Mouse (Mus musculus) adrenal gland, postnatal 14 days (tissue): Measurements from ENCODE around the gene Ech1. TPM values are rescaled to one million over a fixed set of nuclear protein-coding genes. Genes with fewer than 3 reads are reported as not detected.

Experiments used
- DNase-seq: peaks from one replicate; pipeline ENCODE4 v3.0.0; 2021; ENCODE audit warnings: mixed read lengths
- total RNA-seq: library from RNA; stranded (reverse); gene quantifications from 2 replicates; pipeline ENCODE4 v1.2.3, GENCODE M21; 2021

The Ech1 gene
- total RNA-seq, 1 experiment from 2014 or later, result 1,138 TPM

- DNase-seq, result no peak
These were observed 22.0 kb upstream of the Ech1 start for GRCm38 (mm10) chr7:28802846-28803588.

DNA sequence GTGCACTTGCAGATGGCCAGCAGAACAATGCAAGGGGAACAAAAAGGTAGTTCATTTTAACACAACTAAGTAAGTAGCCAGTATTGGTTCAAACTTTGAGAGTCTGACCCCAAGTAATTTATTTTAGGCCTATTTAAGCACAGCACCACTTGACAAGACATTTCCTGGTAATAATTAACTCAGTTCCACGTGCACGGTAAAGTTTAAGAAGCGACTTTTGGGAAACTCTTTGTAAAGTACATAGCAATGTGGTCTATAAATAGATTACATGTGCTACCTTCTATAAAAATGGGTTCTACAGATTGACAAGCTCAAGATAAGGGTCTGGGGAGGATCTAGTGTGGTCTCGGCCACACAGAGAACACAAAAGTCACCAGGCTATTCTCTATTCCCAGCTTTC lies 21.3 kb upstream of the Ech1 start:
- no peak for DNase-seq

- DNase-seq, result peak; percentile 45
These were observed 18.1 kb upstream of the Ech1 start for GRCm38 (mm10) chr7:28806869-28807268.

DNA sequence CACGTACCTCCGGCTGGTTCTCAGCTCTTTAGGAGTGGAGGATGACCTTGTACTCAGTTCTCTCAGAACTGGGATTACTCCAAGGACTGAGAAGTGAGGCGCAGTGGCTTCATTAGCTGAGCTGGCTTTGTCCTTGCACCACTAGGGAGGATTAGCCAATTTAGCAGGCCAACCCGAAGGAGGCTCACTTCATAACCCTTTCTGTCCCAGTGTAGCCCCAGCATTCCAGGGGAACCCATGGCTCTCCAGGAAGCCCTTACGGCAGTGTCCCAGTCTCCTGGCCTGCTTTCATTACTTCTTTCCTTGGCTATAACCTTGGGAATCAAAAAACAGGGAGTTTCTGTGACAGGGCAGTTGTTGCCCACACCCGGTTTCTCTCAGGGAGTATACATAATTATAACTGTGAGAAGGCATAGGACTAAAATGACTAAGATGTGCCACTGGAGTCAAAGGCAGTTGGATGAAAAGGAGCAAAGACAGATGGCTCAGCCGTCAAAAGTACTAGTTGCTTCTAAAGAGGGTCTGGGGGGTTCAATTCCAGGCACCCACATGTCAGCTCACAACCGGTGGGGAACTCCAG lies 17.3 kb upstream of the Ech1 start:
- DNase-seq, result peak; percentile 78

DNA sequence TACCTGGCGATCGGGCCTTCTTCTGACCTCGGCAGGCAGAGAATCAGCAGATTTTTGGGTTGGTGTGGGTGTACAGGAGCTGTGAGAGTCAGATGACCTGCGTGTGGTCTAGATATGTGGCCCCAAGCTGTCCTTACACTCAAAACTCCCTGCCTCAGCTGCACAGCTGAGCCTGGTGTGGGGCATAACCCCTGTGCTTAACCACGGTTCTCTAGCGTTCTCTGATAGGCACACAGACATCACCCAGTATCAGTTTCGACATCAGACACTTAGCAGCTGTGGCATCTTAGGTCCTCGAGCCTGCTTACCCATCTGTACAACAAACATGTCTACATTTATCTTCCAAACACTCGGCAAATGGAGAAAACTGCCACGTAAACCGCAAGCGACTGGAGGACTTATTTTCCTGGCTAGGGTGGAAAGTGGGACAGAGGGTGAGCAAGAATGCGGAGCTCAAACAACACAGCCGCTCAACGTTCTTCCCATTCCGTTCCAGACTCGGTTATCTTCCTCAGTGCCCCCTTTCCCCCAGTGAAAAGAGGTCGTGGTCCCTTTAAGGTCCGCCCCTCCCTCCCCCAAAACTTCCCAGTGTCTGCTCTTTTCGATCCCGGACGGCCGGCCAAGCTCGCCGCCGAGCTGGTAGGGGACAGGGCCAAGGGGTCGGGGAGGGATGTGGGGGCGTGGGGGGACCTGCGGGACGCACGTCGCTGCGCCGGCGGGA lies 16.6 kb upstream of the Ech1 start, which contains the start of gene Hnrnpl:
Gene Hnrnpl, plus strand, starts transcription at position 321 of the 721 bp plus-strand sequence.
- peak; percentile 80 for DNase-seq

DNA sequence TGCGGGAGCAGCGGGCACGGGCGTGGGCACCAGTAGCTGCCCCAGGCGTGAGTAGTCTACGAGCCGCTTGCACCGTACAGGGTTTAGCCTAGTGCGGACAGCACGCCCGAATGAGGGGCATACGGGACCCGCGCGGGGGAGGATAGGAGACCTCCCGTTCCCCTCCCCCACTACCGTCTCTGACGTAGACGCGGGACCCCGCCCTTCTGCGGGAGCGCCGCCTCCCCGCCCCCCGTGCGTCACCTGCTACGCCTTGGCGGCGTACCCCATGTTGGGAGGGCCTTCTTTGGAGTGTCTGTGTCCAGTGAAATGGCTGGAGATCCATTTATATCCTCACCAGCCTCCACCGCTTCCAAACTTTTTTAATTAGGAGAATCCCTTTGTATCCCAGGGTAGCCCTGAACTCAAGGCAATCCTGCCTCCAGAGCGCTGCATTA lies 16.0 kb upstream of the Ech1 start:
- peak; percentile 98 for DNase-seq

DNA sequence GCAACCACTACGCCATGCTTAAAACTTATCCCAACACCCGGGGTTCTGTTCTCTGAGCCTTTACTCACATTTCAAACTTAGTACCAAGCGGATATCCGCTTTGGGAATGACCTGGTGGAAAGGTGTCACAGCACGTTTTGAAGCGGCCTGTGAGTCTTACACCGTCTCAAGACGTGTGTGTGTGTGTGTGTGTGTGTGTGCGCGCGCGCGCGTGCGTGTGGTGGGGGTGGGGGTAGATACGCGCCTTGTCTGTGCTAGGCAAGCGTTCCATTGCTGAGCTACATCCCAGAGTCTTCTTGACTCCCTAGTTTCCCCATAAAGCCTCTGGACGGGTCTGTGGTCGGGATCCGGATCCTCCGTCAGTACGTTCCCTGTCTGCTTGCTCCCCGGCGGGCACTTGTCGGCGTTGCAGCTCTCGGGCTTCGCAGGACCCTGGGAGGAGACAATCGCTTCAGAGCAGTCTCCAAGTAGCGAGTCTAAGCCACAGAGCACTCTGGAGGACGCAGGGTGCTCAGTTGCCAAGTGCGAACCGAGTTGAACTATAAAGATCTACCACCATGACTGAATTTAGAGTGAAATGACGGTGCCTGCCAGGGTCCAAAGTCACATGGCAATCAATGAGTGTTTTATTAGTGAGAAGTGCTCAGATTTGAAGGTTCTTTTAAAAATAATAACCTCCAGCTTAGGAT lies 15.5 kb upstream of the Ech1 start:
- peak; percentile 83 for DNase-seq

DNA sequence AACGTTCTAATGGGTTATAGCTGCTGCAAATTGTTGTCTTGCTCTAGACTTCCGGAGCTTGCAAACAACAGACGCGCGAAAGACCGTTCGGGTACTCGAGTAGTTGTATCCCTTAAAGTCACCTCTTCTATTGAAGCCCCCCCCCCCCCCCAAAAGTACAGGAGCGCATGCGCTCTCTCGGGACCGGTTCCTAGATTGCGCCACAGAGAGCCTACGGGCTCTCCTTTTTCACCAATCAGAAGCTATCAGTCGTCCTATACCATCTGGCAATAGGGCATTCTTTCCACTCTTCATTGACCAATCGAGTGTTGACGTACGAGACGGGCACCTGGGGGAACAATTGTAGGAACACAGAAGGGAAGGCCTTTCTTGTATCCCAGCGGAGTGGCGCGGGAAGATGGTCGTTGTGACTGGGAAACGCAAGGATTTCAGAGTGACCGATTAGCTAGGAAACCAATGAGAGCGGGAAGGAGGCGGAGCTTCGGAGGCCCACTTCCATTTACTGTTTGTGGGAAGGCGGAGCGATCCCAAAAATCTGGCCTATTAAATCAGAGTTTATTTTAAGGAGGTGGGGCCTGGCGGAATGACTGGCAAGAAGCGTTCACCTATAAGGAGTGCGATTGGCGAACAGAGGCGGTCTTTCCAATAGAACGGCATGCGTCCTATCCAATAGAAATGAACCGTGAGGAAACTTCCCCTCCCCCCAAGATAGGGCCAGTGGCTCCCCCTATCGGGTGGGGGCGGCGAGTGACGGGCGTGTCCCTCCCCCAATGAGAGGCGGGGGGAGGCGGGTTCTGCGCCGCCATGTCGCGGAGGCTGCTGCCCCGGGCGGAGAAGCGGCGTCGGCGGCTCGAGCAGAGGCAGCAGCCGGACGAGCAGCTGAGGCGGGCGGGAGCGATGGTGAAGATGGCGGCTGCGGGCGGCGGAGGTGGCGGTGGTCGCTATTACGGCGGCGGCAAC lies 14.6 kb upstream of the Ech1 start:
- peak; percentile 99 for DNase-seq

DNA sequence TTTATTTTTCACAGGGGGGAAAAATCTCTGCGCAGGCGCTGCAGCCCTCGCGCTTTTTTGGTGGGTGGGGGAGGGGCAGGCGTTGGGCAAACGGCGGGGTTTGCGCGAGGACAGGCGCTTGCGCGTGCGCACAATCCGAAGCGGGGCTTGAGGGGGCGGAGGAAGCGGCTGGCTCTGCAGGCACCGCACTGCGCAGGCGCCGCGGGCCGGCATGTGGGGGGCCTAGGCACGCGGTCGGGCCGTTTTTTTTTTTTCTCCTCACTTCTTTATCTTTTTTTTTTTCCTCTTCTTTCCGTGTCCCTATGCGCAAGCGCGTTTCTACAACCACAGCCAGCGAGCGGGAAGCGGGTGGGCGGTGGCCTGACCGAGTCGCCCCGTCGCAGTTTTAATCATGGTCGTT lies 13.8 kb upstream of the Ech1 start:
- DNase-seq, result peak; percentile 98

DNA sequence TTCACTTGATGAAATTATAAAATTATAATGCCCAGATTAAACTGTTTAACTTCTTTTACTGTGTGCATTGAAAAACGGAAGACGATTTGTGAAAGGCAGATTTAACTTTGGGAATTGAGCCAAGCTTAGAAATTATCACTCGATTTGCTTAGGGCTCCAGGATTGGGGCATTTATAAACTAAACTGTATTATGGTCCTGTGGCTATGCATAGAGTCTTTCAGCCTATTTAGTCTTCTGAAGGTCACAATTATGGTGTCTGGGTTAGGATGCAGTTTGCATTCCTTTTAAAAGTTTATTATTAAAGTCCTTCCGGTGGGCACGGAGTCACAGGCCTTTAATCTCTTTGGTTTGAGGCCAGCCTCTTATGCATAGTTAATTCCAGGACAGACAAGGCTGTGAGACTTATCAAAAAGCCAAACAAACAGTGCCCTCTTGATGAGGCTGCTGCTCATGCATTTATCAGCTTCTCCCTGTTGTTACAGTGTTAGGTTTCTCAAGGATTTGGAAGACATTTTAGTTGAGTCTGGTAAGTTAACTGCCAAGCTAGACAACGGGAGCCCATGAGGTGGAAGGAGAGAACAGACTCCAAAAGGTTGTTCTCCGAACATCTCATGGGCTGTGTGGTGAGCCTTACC lies 13.3 kb upstream of the Ech1 start:
- no peak for DNase-seq

- peak; percentile 62 for DNase-seq
These were observed 12.6 kb upstream of the Ech1 start for GRCm38 (mm10) chr7:28812436-28812835.

DNA sequence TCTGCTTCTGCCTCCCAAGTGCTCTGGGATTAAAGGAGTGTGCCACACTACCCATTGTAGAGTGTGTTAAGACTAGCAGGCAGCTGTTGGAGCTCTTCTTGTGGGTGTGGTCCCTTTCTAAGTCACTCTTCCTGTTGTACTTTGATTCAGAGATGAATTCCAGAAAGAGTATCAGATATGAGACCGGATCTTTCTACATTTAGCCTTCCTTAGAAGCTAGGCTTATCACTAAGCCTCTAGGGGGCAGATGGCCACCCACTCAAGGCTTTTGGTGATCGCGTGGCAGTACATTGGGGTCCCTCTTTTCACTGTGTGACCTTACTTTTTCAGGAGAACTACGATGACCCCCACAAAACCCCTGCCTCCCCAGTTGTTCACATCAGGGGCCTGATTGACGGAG lies 12.1 kb upstream of the Ech1 start:
- DNase-seq, result no peak

- DNase-seq, result no peak
These were observed 10.5 kb upstream of the Ech1 start for GRCm38 (mm10) chr7:28814306-28815034.

GRCm38 (mm10) chr7:28815230-28815629 lies 9.8 kb upstream of the Ech1 start:
- no peak for DNase-seq

DNA sequence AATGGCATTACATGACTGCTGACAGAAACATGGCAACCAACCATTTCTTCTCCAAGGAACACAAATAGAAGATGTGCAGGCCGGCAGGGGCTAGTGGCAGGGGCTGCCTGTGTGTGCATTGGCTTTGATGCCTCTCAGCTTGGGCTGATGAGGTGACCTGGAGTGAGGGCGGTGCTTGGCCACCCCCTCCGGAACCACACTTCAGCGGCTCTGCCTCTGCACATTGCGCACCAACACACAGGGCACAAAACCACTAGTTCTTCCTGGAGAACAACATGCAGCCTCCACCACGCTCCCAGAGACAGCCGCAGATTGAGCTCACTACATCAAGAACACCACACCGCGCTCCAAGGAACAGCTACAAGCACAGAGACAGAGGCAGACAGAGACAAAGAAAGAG lies 8.8 kb upstream of the Ech1 start:
- no peak for DNase-seq

DNA sequence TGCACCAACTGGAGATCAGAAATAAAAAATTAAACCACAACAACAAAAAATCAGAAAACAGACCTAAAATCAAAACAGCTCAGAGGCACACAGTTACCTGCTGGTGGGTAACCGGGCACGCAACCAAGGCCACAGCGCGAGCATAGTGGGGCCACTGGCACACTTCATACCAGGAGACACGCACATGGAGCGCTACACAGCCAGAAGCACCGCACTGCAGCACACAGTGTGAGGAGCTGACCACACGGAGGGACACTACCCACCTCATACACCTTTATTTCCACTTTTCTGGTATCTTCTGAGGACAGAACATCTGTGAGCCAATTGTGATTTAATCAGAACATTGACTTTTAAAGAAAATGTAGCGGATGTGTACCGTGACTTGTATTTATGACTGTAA lies 8.1 kb upstream of the Ech1 start:
- no peak for DNase-seq

DNA sequence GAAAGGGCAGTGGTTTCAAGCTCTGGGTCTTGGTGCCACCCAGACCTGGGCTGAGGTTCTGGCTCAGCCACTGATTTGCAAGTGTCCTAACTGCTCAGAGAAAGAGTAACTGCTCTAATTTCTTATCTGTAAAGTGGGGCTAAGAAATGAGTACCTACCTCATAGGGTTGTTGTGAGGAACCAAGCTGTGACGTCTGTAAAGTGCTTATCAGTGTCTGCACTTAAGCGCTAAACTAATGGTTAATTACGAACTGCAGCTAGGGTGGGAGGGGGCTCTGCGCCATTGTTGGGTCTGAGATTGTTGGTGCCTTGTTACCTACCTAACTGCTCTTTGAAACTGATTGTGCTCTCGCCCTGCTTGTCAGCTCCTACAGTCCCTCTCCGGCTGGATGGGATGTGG lies 7.5 kb upstream of the Ech1 start:
- no peak for DNase-seq

DNA sequence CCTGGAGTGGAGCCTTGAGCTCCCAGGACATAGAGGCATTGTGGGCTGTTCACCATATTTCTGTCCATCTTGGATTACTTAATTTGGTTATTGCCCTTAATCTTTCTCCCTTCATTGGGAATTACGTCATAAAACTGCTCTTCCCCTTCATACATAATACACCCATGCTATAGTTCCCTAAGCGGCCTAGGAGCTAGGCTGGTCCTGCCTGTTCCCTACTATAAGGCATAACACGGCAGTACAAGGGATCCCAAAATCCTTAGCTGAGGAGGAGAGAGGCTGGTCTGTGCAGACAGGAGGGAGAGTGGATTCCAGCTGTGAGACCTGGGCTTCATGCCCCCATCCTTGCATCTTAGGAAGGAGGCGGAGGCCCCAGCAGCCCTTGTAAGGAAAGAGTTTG lies 7.1 kb upstream of the Ech1 start:
- DNase-seq, result no peak

DNA sequence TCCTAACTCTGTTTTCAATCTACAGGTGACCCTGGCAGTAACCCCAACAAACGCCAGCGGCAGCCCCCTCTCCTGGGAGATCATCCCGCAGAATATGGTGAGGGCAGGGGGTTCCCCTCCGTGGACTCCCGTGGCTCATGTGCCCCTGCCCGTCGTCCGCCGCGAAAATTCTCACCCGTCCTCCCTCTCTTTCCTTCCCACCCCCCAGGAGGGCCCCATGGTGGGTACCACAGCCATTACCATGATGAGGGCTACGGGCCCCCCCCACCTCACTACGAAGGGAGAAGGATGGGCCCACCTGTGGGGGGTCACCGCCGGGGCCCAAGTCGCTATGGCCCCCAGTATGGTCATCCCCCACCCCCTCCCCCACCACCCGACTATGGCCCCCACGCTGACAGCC lies 6.6 kb upstream of the Ech1 start:
- no peak for DNase-seq

DNA sequence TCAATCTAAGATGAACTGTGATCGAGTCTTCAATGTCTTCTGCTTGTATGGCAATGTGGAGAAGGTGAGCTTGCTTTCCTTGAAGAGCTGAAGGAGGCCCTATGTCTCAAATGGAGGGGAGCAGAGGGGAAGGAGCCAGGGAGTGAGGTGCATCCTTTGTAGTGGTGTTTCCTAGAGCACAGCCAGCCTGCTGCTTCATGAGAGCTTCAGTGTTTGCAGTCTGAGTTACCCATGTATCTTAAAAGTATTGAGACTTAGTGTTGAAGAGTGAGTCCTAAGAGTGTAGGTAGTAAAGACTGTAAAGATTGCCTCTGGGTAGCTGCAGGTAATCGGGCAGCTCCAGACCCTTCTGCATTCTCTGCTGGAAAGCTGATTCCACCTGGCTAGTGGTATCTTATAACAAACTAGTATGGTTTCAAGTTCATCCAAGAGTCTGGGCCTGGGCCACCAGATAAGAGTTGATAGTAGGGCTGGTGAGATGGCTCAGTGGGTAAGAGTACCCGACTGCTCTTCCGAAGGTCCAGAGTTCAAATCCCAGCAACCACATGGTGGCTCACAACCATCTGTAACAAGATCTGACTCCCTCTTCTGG lies 6.1 kb upstream of the Ech1 start:
- DNase-seq, result no peak
